In the genomic region with DNA sequence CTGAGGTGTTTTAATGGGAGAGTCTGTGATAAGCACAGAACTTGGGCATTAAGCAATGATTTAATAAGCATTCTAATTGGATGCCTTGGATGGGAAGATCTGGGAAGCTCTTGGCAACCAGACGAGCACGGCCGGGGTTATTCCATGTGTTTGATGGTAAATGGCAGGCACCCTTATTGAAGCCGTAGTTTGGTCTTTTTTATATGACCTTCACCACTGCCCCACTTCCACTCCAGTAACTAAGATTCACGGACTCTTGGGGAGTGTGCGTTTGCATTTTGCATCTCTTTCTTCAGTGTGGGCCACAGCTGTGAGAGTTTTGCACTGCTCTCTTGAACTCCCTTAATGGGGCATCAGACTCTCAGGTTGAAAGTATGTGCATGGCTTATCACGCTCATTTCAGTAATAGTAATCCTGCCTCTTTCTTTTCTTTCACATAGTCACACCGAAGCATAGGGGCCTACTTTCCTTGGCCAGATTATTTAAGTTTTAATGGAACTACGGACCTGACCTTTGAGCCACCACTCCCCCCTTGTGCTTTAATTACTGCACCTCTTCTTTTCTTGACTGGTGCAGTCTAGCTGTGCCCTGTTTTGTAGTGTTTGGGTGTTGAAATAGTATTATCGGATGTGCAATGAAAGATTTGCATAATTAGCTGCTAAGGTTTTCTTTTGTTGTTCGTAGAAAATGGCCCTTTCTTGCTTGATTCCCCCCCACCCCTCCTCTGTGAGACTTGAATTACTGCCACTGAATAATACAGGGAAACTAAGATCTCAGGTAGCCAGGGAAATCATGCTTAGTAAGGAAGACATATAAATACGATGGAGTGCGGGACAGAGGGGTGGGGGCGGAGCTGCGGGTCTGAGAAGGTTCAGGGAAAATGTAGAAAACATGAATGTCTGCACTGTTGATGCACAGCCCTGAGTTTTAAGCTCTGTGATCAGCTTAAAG, we compare ENCODE assay signal across 22 mouse cellular contexts.
A peak's percentile ranks its signal among the peaks of the same experiment; 100 is the strongest.
DNase-seq lines count a peak whose midpoint lies in the region; ATAC-seq lines count a peak whose summit lies in the region.
"Had no signal": no experiment of that assay in that cellular context is flagged by ENCODE, and none has a peak within 500 bp of the region (broad histone marks: within the 10 kb centered on the region; RNA-seq: fewer than 3 reads in every experiment).

No protein-coding gene starts in this region.

- WGBS in embryonic facial prominence, embryonic 14.5 days: 83% methylated on average over 15 of the region's 15 CpGs
- 81% methylated on average over 15 of the region's 15 CpGs for WGBS in embryonic facial prominence, embryonic 10.5 days
- WGBS in neural tube, embryonic 13.5 days: 68% methylated on average over 15 of the region's 15 CpGs
- 36% methylated on average over 15 of the region's 15 CpGs for WGBS in midbrain, embryonic 12.5 days

- H3K27me3 ChIP-seq in embryonic facial prominence, embryonic 14.5 days (replicated peaks; ENCODE audit: control insufficient read depth, insufficient read depth, low read length): no peaks in the 10 kb centered on the region
- H3K27me3 ChIP-seq in embryonic facial prominence, embryonic 10.5 days (replicated peaks; ENCODE audit: low read depth, poor library complexity, severe bottlenecking): no peaks in the 10 kb centered on the region
- H3K27me3 ChIP-seq in neural tube, embryonic 13.5 days: no peaks in the 10 kb centered on the region
- H3K27me3 ChIP-seq in midbrain, embryonic 12.5 days: no peaks in the 10 kb centered on the region
- H3K27me3 ChIP-seq: limb, embryonic 15.5 days; liver, embryonic 15.5 days; lung, embryonic 15.5 days; megakaryocyte, embryonic 14.5 days; stomach, embryonic 15.5 days had no signal

- H3K9me3 ChIP-seq in embryonic facial prominence, embryonic 14.5 days (ENCODE audit: control insufficient read depth, low read length): no peaks in the 10 kb centered on the region
- no peaks in the 10 kb centered on the region for H3K9me3 ChIP-seq in embryonic facial prominence, embryonic 10.5 days
- H3K9me3 ChIP-seq in neural tube, embryonic 13.5 days: no peaks in the 10 kb centered on the region
- H3K9me3 ChIP-seq in midbrain, embryonic 12.5 days: no peaks in the 10 kb centered on the region
- H3K9me3 ChIP-seq: limb, embryonic 15.5 days; liver, embryonic 15.5 days; lung, embryonic 15.5 days; megakaryocyte, embryonic 14.5 days; stomach, embryonic 15.5 days had no signal

- no peak overlapping the region for H3K27ac ChIP-seq in embryonic facial prominence, embryonic 14.5 days (replicated peaks; ENCODE audit: low read depth, low read length)
- no peak overlapping the region for H3K27ac ChIP-seq in embryonic facial prominence, embryonic 10.5 days (replicated peaks)
- no peak overlapping the region for H3K27ac ChIP-seq in neural tube, embryonic 13.5 days (replicated peaks)
- no peak overlapping the region for H3K27ac ChIP-seq in midbrain, embryonic 12.5 days (replicated peaks)
- H3K27ac ChIP-seq: gastrocnemius, adult 2 months; kidney, postnatal 0 days; limb, embryonic 15.5 days; liver, embryonic 15.5 days; lung, embryonic 15.5 days; stomach, embryonic 15.5 days had no signal

- H3K4me3 ChIP-seq in embryonic facial prominence, embryonic 14.5 days (ENCODE audit: low read depth, low read length): no peak overlapping the region
- no peak overlapping the region for H3K4me3 ChIP-seq in embryonic facial prominence, embryonic 10.5 days
- H3K4me3 ChIP-seq in neural tube, embryonic 13.5 days: no peak overlapping the region
- H3K4me3 ChIP-seq in midbrain, embryonic 12.5 days: no peak overlapping the region
- H3K4me3 ChIP-seq: gastrocnemius, adult 2 months; limb, embryonic 15.5 days; liver, embryonic 15.5 days; lung, embryonic 15.5 days; megakaryocyte, embryonic 14.5 days; stomach, embryonic 15.5 days had no signal

- ATAC-seq in embryonic facial prominence, embryonic 14.5 days (ENCODE audit: low read depth): peak; percentile 26; the same call in 1 of the 2 replicates
- ATAC-seq in neural tube, embryonic 13.5 days (ENCODE audit: low read depth): 0 out of 2 replicates have a peak, but pooled peaks have one; percentile 27
- ATAC-seq in midbrain, embryonic 12.5 days (ENCODE audit: low FRiP score, low read depth): peak; percentile 64

- H3K4me1 ChIP-seq in embryonic facial prominence, embryonic 14.5 days (ENCODE audit: control insufficient read depth, insufficient read depth, low read length): no peaks in the 10 kb centered on the region
- H3K4me1 ChIP-seq in embryonic facial prominence, embryonic 10.5 days: peaks cover 11% of the 10 kb centered on the region
- 0 out of 2 replicates have a peak, but pooled peaks cover 8% of the 10 kb centered on the region for H3K4me1 ChIP-seq in neural tube, embryonic 13.5 days (replicated peaks)
- H3K4me1 ChIP-seq in midbrain, embryonic 12.5 days: peaks cover 17% of the 10 kb centered on the region
- H3K4me1 ChIP-seq: limb, embryonic 15.5 days; liver, embryonic 15.5 days; lung, embryonic 15.5 days; megakaryocyte, embryonic 14.5 days; stomach, embryonic 15.5 days had no signal

- H3K4me2 ChIP-seq in embryonic facial prominence, embryonic 14.5 days (ENCODE audit: low read depth, low read length): no peak overlapping the region
- no peak overlapping the region for H3K4me2 ChIP-seq in neural tube, embryonic 13.5 days
- H3K4me2 ChIP-seq in midbrain, embryonic 12.5 days (replicated peaks): 0 out of 2 replicates have a peak overlapping the region, but pooled peaks have one; percentile 16
- H3K4me2 ChIP-seq: heart, embryonic 11.5 days; limb, embryonic 15.5 days; liver, embryonic 15.5 days; lung, embryonic 15.5 days; stomach, embryonic 15.5 days had no signal

- H3K9ac ChIP-seq in embryonic facial prominence, embryonic 14.5 days (ENCODE audit: low read depth, low read length): no peak overlapping the region
- H3K9ac ChIP-seq in neural tube, embryonic 13.5 days: no peak overlapping the region
- no peak overlapping the region for H3K9ac ChIP-seq in midbrain, embryonic 12.5 days (replicated peaks)
- H3K9ac ChIP-seq: limb, embryonic 15.5 days; liver, embryonic 15.5 days; lung, embryonic 15.5 days; stomach, embryonic 15.5 days had no signal

- no peak for DNase-seq in embryonic facial prominence, embryonic 14.5 days (ENCODE audit: low spot score)
- no peak for DNase-seq in embryonic facial prominence, embryonic 10.5 days (ENCODE audit: low spot score)
- no peak for DNase-seq in neural tube, embryonic 10.5 days (ENCODE audit: extremely low spot score, low spot score)
- no peak for DNase-seq in right cerebral cortex, postnatal 25 days
- DNase-seq in embryo, embryonic 10.5 days (ENCODE audit: low spot score): no peak
- DNase-seq: adrenal gland, postnatal 14 days; cerebellum, adult 9-11 months; gastrocnemius, adult 2 months; kidney, adult 2 months; left cerebral cortex, postnatal 4 days; lung, postnatal 36 days; right cerebral cortex, postnatal 4 days; thymus, postnatal 36 days had no signal

- H3K36me3 ChIP-seq in embryonic facial prominence, embryonic 14.5 days (ENCODE audit: control insufficient read depth, insufficient read depth, low read length): no peaks in the 10 kb centered on the region
- H3K36me3 ChIP-seq in embryonic facial prominence, embryonic 10.5 days (replicated peaks): no peaks in the 10 kb centered on the region
- no peaks in the 10 kb centered on the region for H3K36me3 ChIP-seq in neural tube, embryonic 13.5 days
- no peaks in the 10 kb centered on the region for H3K36me3 ChIP-seq in midbrain, embryonic 12.5 days
- H3K36me3 ChIP-seq: limb, embryonic 15.5 days; liver, embryonic 15.5 days; lung, embryonic 15.5 days; stomach, embryonic 15.5 days had no signal
